Mouse (Mus musculus) kidney, adult 2 months (tissue): ENCODE results near the gene Zfp36l1. TPM values are rescaled to one million over a fixed set of nuclear protein-coding genes. Genes with fewer than 3 reads are reported as not detected.
A peak's percentile ranks its signal among the peaks of the same experiment; 100 is the strongest.

ENCODE experiments used
- DNase-seq: peaks from one replicate; pipeline ENCODE4 v3.0.0; 2021
- H3K27ac ChIP-seq: fragments of 200-500 bp; 2 replicates; pipeline ENCODE4 v1.5.1; 2012; ENCODE audit warnings: low read depth, low read length, control low read depth, inconsistent platforms; ENCODE audit not compliant: insufficient read depth
- H3K27me3 ChIP-seq: fragments of 200-500 bp; replicated peaks from 2 replicates; pipeline ENCODE4 v1.6.1; 2012; ENCODE audit warnings: mild to moderate bottlenecking, moderate library complexity, low read length, inconsistent platforms; ENCODE audit not compliant: control insufficient read depth, insufficient read depth
- H3K36me3 ChIP-seq: fragments of 200-500 bp; 2 replicates; pipeline ENCODE4 v1.6.1; 2012; ENCODE audit warnings: mild to moderate bottlenecking, moderate library complexity, low read length, inconsistent platforms; ENCODE audit not compliant: control insufficient read depth, insufficient read depth
- H3K4me1 ChIP-seq: fragments of 200-500 bp; 2 replicates; pipeline ENCODE4 v1.6.1; 2011; ENCODE audit warnings: low read length; ENCODE audit not compliant: control insufficient read depth, insufficient read depth
- H3K4me3 ChIP-seq: fragments of 200-500 bp; 2 replicates; pipeline ENCODE4 v1.5.1; 2011; ENCODE audit warnings: mild to moderate bottlenecking, low read depth, low read length, control low read depth; ENCODE audit not compliant: insufficient read depth
- CTCF ChIP-seq: fragments of 200-500 bp; conservative IDR thresholded peaks from 2 replicates; pipeline ENCODE4 v1.5.1; 2011; ENCODE audit warnings: low read depth, mild to moderate bottlenecking, control low read depth, low read length, moderate library complexity, mixed read lengths; ENCODE audit not compliant: insufficient read depth, insufficient read length
- POLR2A ChIP-seq: fragments of 200-500 bp; IDR thresholded peaks from one replicate; pipeline ENCODE4 v1.6.1; 2011; ENCODE audit warnings: low read depth, low read length, control low read depth
- WGBS: fragments of 180-500 bp; shearing (Covaris S2); methylation state at CpG from one replicate; pipeline ENCODE4 v1.1.7; 2018; 5-methylcytosine and 5-hydroxymethylcytosine counted together
- polyA plus RNA-seq: library from polyadenylated mRNA; depleted of rRNA; stranded (reverse); fragments of >200 nt; gene quantifications from 2 replicates; pipeline ENCODE4 v1.2.3, GENCODE M21; 2012

Gene Zfp36l1
- polyA plus RNA-seq, 1 experiment: 109 TPM

DNA sequence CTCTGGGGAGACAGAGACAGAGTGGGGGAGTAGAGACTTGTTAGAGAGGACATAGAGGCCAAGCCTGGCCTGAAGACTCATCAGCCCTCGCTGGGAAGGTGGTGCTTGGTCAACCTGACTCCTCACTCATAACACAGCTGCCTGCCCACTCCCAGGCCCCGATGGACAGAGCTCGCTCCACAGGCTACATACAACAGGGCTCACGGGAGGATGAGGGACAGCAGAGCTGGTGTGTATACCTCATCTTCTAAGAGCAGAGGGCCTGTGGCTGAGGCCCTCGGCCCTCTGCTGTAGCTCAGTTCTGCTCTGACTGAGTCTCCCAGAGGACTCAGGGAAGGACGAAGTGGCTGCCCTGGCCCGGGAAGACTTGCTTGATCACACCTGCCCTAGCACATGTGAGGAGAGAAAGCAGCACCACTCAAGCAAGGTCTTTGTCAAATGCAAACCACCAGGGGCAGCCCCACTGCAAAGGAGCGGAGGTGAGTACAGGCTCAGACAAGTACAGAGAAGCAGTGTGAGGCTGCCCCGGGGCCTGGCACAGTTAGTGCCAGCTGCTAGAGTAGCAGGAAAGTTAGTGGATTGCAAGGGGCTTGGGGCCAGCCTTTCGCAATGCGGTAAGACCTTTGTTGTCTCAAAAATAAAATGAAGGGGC, 34.9 kb upstream of the Zfp36l1 start:
- Histone ChIP-seq H3K27ac (no peak overlapping the region), H3K27me3 (no peaks in the 10 kb centered on the region), H3K4me3 (no peak overlapping the region), H3K36me3 (no peaks in the 10 kb centered on the region), H3K4me1 (0 out of 2 replicates have a peak, but pooled peaks cover 2% of the 10 kb centered on the region)
- TF ChIP-seq CTCF (no peak), POLR2A (no peak)
- DNase-seq: no peak
- 85% methylated on average over 11 of the region's 11 CpGs for WGBS

GRCm38 (mm10) chr12:80146227-80147223, 33.7 kb upstream of the Zfp36l1 start:
- H3K4me3 ChIP-seq: no peak overlapping the region
- 0 out of 2 replicates have a peak, but pooled peaks cover 2% of the 10 kb centered on the region for H3K4me1 ChIP-seq
- no peaks in the 10 kb centered on the region for H3K36me3 ChIP-seq
- peak; percentile 78 for DNase-seq
- no peaks in the 10 kb centered on the region for H3K27me3 ChIP-seq
- 38% methylated on average over 21 of the region's 21 CpGs for WGBS
- no peak overlapping the region for H3K27ac ChIP-seq
- TF ChIP-seq POLR2A: no peak
- peak; percentile 72 for TF ChIP-seq CTCF

DNA sequence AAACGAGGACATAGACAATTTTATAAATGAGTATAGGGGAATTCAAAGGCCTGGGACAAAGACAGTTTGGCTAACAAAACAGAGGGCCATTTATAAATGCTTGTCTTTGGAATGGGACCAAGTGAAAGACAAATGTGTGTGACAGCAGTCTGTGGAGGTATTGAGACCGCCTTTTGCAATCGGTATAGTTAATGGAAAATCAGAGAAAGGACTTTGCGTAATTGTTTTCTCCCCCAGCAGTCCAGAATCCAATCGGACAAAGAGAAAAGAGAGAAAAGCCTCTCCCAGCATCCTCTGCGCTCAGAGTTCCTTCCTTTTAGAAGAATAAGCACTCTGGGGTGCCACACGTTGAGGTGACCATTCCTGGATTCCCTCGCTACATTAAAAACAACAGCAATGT, 32.6 kb upstream of the Zfp36l1 start:
- H3K36me3 ChIP-seq: no peaks in the 10 kb centered on the region
- H3K27ac ChIP-seq: no peak overlapping the region
- DNase-seq: no peak
- no peak overlapping the region for H3K4me3 ChIP-seq
- H3K4me1 ChIP-seq: no peaks in the 10 kb centered on the region
- no peak for TF ChIP-seq CTCF
- TF ChIP-seq POLR2A: no peak
- 68% methylated on average over 8 of the region's 8 CpGs for WGBS
- H3K27me3 ChIP-seq: no peaks in the 10 kb centered on the region

GRCm38 (mm10) chr12:80144846-80145245, 32.0 kb upstream of the Zfp36l1 start:
- Histone ChIP-seq H3K4me1 (no peaks in the 10 kb centered on the region), H3K4me3 (no peak overlapping the region), H3K36me3 (no peaks in the 10 kb centered on the region), H3K27me3 (no peaks in the 10 kb centered on the region), H3K27ac (no peak overlapping the region)
- no peak for TF ChIP-seq CTCF
- TF ChIP-seq POLR2A: no peak
- no peak for DNase-seq
- 65% methylated on average over 3 of the region's 3 CpGs for WGBS

- no peak overlapping the region for H3K27ac ChIP-seq
- peak; percentile 54 for DNase-seq
- TF ChIP-seq POLR2A: no peak
- TF ChIP-seq CTCF: peak; percentile 90
These were observed 28.7 kb upstream of the Zfp36l1 start for GRCm38 (mm10) chr12:80141470-80141869.

GRCm38 (mm10) chr12:80141011-80141410, 28.2 kb upstream of the Zfp36l1 start:
- TF ChIP-seq CTCF: no peak
- no peak for TF ChIP-seq POLR2A
- no peak overlapping the region for H3K27ac ChIP-seq
- 80% methylated on average over 8 of the region's 8 CpGs for WGBS
- no peaks in the 10 kb centered on the region for H3K27me3 ChIP-seq
- H3K36me3 ChIP-seq: no peaks in the 10 kb centered on the region
- DNase-seq: no peak
- H3K4me1 ChIP-seq: no peaks in the 10 kb centered on the region
- no peak overlapping the region for H3K4me3 ChIP-seq

More at GRCm38 (mm10) chr12:80141470-80141869, 28.7 kb upstream of the Zfp36l1 start:
- no peaks in the 10 kb centered on the region for H3K27me3 ChIP-seq
- H3K4me1 ChIP-seq: no peaks in the 10 kb centered on the region
- H3K36me3 ChIP-seq: no peaks in the 10 kb centered on the region
- H3K4me3 ChIP-seq: no peak overlapping the region
- WGBS: 16% methylated on average over 7 of the region's 7 CpGs

DNA sequence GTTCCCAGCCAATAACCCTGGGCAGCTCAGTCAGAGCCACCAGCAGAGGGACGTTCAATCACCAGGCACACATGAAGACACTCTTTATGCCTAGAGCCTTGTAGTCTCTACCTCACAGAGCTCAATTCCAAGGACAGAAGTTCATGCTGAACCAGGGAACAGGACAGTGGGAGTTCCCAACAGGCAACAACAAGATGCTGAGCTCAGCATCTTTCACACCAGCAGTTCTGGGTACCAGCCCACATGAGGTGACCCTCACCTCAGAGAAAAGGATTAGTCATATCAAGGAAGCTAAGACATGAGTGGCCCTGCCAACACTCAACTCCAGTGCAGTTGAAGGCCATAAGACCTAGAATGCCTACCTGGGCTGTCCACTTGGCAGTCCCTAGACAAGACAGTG, 24.9 kb upstream of the Zfp36l1 start:
- Histone ChIP-seq H3K4me3 (no peak overlapping the region), H3K27ac (no peak overlapping the region), H3K36me3 (no peaks in the 10 kb centered on the region), H3K4me1 (no peaks in the 10 kb centered on the region), H3K27me3 (no peaks in the 10 kb centered on the region)
- TF ChIP-seq CTCF (no peak), POLR2A (no peak)
- 79% methylated on average over 1 of the region's 1 CpGs for WGBS
- no peak for DNase-seq
